Mouse (Mus musculus) midbrain, embryonic 16.5 days (tissue): ENCODE results near the gene Npr3. TPM values are rescaled to one million over a fixed set of nuclear protein-coding genes. Genes with fewer than 3 reads are reported as not detected.

Experiments
- ATAC-seq: fragments of 200-750 bp; cut with Nextera tagmentation; 2 replicates; pipeline ENCODE4 v1.8.0; 2017; ENCODE audit warnings: moderate TSS enrichment
- H3K27ac ChIP-seq: fragments of 300-500 bp; sonication (generic); 2 replicates; pipeline ENCODE4 v1.5.1; 2014; ENCODE audit warnings: mild to moderate bottlenecking, low read length, mixed read lengths
- H3K27me3 ChIP-seq: fragments of 300-500 bp; sonication (generic); 2 replicates; pipeline ENCODE4 v1.6.1; 2014; ENCODE audit warnings: low read depth, low read length, mixed read lengths; ENCODE audit not compliant: control insufficient read depth, insufficient read depth
- H3K36me3 ChIP-seq: fragments of 300-500 bp; sonication (generic); 2 replicates; pipeline ENCODE4 v1.6.1; 2014; ENCODE audit warnings: mild to moderate bottlenecking, low read length, moderate library complexity, mixed read lengths; ENCODE audit not compliant: control insufficient read depth, insufficient read depth
- H3K4me1 ChIP-seq: fragments of 300-500 bp; sonication (generic); 2 replicates; pipeline ENCODE4 v1.6.1; 2014; ENCODE audit warnings: mild to moderate bottlenecking, low read length, mixed read lengths; ENCODE audit not compliant: control insufficient read depth, insufficient read depth
- H3K4me2 ChIP-seq: fragments of 300-500 bp; sonication (generic); 2 replicates; pipeline ENCODE4 v1.6.1; 2014; ENCODE audit warnings: mild to moderate bottlenecking, low read length, mixed read lengths
- H3K4me3 ChIP-seq: fragments of 300-500 bp; sonication (generic); 2 replicates; pipeline ENCODE4 v1.5.1; 2014; ENCODE audit warnings: low read depth, mild to moderate bottlenecking, low read length, moderate library complexity, mixed read lengths
- H3K9ac ChIP-seq: fragments of 300-500 bp; sonication (generic); 2 replicates; pipeline ENCODE4 v1.6.1; 2014; ENCODE audit warnings: low read depth, low read length, mixed read lengths
- H3K9me3 ChIP-seq: fragments of 300-500 bp; sonication (generic); replicated peaks from 2 replicates; pipeline ENCODE4 v1.6.1; 2014; ENCODE audit warnings: mild to moderate bottlenecking, low read length, mixed read lengths; ENCODE audit not compliant: control insufficient read depth, poor library complexity, severe bottlenecking
- WGBS: fragments of 180-500 bp; shearing (Covaris S2); extraction: QIAGEN DNeasy Blood & Tissue Kit; methylation state at CpG from one replicate; pipeline ENCODE4 v1.1.7; 2014; 5-methylcytosine and 5-hydroxymethylcytosine counted together
- polyA plus RNA-seq: library from polyadenylated mRNA; unstranded; fragments of >200 nt; fragmentation: Nextera tagmentation; extraction: Ambion mirVana; gene quantifications from 2 replicates; pipeline ENCODE4 v1.2.1, GENCODE M21; 2015

Npr3 gene
- 0.61 and 0.78 TPM in 2 replicates for polyA plus RNA-seq

GRCm38 (mm10) chr15:11906571-11907531 is at the start of gene Npr3:
Gene Npr3, minus strand, starts transcription at chr15:11907287.
- Histone ChIP-seq H3K27ac (no peak within 1 kb of the TSS), H3K4me3 (peak within 1 kb of the TSS; percentile 50), H3K27me3 (peaks cover 32% of the 10 kb centered on the region), H3K4me2 (peak within 1 kb of the TSS; percentile 86), H3K9me3 (no peaks in the 10 kb centered on the region), H3K36me3 (no peaks in the 10 kb centered on the region), H3K9ac (no peak within 1 kb of the TSS), H3K4me1 (peaks cover 40% of the 10 kb centered on the region)
- under 1% methylated on average over 42 of the region's 42 CpGs for WGBS
- ATAC-seq: no peak

- Histone ChIP-seq H3K9ac (no peak overlapping the region), H3K27me3 (no peaks in the 10 kb centered on the region), H3K4me1 (no peaks in the 10 kb centered on the region), H3K27ac (no peak overlapping the region), H3K4me2 (no peak overlapping the region), H3K9me3 (no peaks in the 10 kb centered on the region), H3K36me3 (no peaks in the 10 kb centered on the region), H3K4me3 (no peak overlapping the region)
- ATAC-seq: no peak
- WGBS: 91% methylated on average over 7 of the region's 7 CpGs
Observed at GRCm38 (mm10) chr15:11956129-11956528, 49.0 kb upstream of the Npr3 start.

GRCm38 (mm10) chr15:11954190-11954589 is 47.1 kb upstream of the Npr3 start:
- no peaks in the 10 kb centered on the region for H3K36me3 ChIP-seq
- WGBS: 59% methylated on average over 4 of the region's 4 CpGs
- H3K9me3 ChIP-seq: no peaks in the 10 kb centered on the region
- H3K27me3 ChIP-seq: no peaks in the 10 kb centered on the region
- no peak for ATAC-seq
- H3K4me2 ChIP-seq: no peak overlapping the region
- no peak overlapping the region for H3K27ac ChIP-seq
- no peaks in the 10 kb centered on the region for H3K4me1 ChIP-seq
- H3K4me3 ChIP-seq: no peak overlapping the region
- H3K9ac ChIP-seq: no peak overlapping the region

- Histone ChIP-seq H3K27me3 (no peaks in the 10 kb centered on the region), H3K9ac (no peak overlapping the region), H3K4me1 (no peaks in the 10 kb centered on the region), H3K4me2 (no peak overlapping the region), H3K9me3 (no peaks in the 10 kb centered on the region), H3K27ac (no peak overlapping the region), H3K36me3 (no peaks in the 10 kb centered on the region), H3K4me3 (no peak overlapping the region)
- ATAC-seq: no peak
- WGBS: 85% methylated on average over 3 of the region's 3 CpGs
Observed at GRCm38 (mm10) chr15:11952159-11952558, 45.1 kb upstream of the Npr3 start.

GRCm38 (mm10) chr15:11951181-11951580 is 44.1 kb upstream of the Npr3 start:
- no peak for ATAC-seq
- no peak overlapping the region for H3K4me2 ChIP-seq
- WGBS: 96% methylated on average over 7 of the region's 7 CpGs
- H3K4me3 ChIP-seq: no peak overlapping the region
- no peaks in the 10 kb centered on the region for H3K9me3 ChIP-seq
- H3K36me3 ChIP-seq: no peaks in the 10 kb centered on the region
- H3K27me3 ChIP-seq: no peaks in the 10 kb centered on the region
- H3K9ac ChIP-seq: no peak overlapping the region
- H3K4me1 ChIP-seq: no peaks in the 10 kb centered on the region
- H3K27ac ChIP-seq: no peak overlapping the region

- H3K4me1 ChIP-seq: no peaks in the 10 kb centered on the region
Observed at GRCm38 (mm10) chr15:11950144-11950543, 43.1 kb upstream of the Npr3 start.

GRCm38 (mm10) chr15:11949490-11949889 is 42.4 kb upstream of the Npr3 start:
- no peaks in the 10 kb centered on the region for H3K4me1 ChIP-seq
- WGBS: 93% methylated on average over 3 of the region's 3 CpGs
- no peak overlapping the region for H3K9ac ChIP-seq
- H3K4me3 ChIP-seq: no peak overlapping the region
- H3K27ac ChIP-seq: no peak overlapping the region
- no peak overlapping the region for H3K4me2 ChIP-seq
- no peaks in the 10 kb centered on the region for H3K27me3 ChIP-seq
- H3K36me3 ChIP-seq: no peaks in the 10 kb centered on the region
- no peaks in the 10 kb centered on the region for H3K9me3 ChIP-seq
- no peak for ATAC-seq

More at GRCm38 (mm10) chr15:11950144-11950543, 43.1 kb upstream of the Npr3 start:
- no peaks in the 10 kb centered on the region for H3K9me3 ChIP-seq
- no peak overlapping the region for H3K4me2 ChIP-seq
- WGBS: 92% methylated on average over 10 of the region's 10 CpGs
- no peaks in the 10 kb centered on the region for H3K36me3 ChIP-seq
- H3K27me3 ChIP-seq: no peaks in the 10 kb centered on the region
- no peak overlapping the region for H3K4me3 ChIP-seq
- no peak overlapping the region for H3K9ac ChIP-seq
- H3K27ac ChIP-seq: no peak overlapping the region
- ATAC-seq: no peak

- Histone ChIP-seq H3K27ac (no peak overlapping the region), H3K4me3 (no peak overlapping the region), H3K4me2 (no peak overlapping the region), H3K27me3 (no peaks in the 10 kb centered on the region), H3K9me3 (no peaks in the 10 kb centered on the region), H3K9ac (no peak overlapping the region), H3K4me1 (no peaks in the 10 kb centered on the region), H3K36me3 (no peaks in the 10 kb centered on the region)
- no peak for ATAC-seq
- WGBS: 45% methylated on average over 5 of the region's 5 CpGs
Observed at GRCm38 (mm10) chr15:11940855-11941254, 33.8 kb upstream of the Npr3 start.

GRCm38 (mm10) chr15:11927742-11928141 is 20.7 kb upstream of the Npr3 start:
- Histone ChIP-seq H3K4me3 (no peak overlapping the region), H3K4me1 (no peaks in the 10 kb centered on the region), H3K9ac (no peak overlapping the region), H3K9me3 (no peaks in the 10 kb centered on the region), H3K4me2 (no peak overlapping the region), H3K27ac (no peak overlapping the region), H3K36me3 (no peaks in the 10 kb centered on the region), H3K27me3 (no peaks in the 10 kb centered on the region)
- WGBS: 83% methylated on average over 3 of the region's 3 CpGs
- no peak for ATAC-seq
